Mouse (Mus musculus) lung, adult 2 months (tissue): ENCODE measurements around the gene Klhl12. TPM values are rescaled to one million over a fixed set of nuclear protein-coding genes. Genes with fewer than 3 reads are reported as not detected.

ENCODE experiments used
- DNase-seq: peaks from one replicate; pipeline ENCODE4 v3.0.0; 2022
- H3K4me1 ChIP-seq: fragments of 200-500 bp; 2 replicates; pipeline ENCODE4 v1.6.1; 2011; ENCODE audit warnings: low read length; ENCODE audit not compliant: control insufficient read depth, insufficient read depth
- H3K4me3 ChIP-seq: fragments of 200-500 bp; replicated peaks from 2 replicates; pipeline ENCODE3; 2011; ENCODE audit warnings: low read depth, mild to moderate bottlenecking, control low read depth, low read length; ENCODE audit errors: extremely low read depth
- CTCF ChIP-seq: fragments of 200-500 bp; IDR thresholded peaks from 2 replicates; pipeline ENCODE4 v1.5.1; 2011; ENCODE audit warnings: mild to moderate bottlenecking, low read length, control low read depth; ENCODE audit not compliant: insufficient read depth
- POLR2A ChIP-seq: fragments of 200-500 bp; IDR thresholded peaks from 2 replicates; pipeline ENCODE4 v1.6.1; 2011; ENCODE audit warnings: low read depth, mild to moderate bottlenecking, control low read depth, low read length, borderline replicate concordance; ENCODE audit errors: extremely low read depth
- WGBS: fragments of 180-500 bp; shearing (Covaris S2); methylation state at CpG from one replicate; pipeline ENCODE4 v1.1.7; 2018; 5-methylcytosine and 5-hydroxymethylcytosine counted together
- polyA plus RNA-seq: library from polyadenylated mRNA; depleted of rRNA; stranded (reverse); fragments of >200 nt; gene quantifications from 2 replicates; pipeline ENCODE4 v1.2.3, GENCODE M21; 2012; rRNA removed

Klhl12 gene
- polyA plus RNA-seq, result 5.4 and 8.5 TPM in 2 replicates

DNA sequence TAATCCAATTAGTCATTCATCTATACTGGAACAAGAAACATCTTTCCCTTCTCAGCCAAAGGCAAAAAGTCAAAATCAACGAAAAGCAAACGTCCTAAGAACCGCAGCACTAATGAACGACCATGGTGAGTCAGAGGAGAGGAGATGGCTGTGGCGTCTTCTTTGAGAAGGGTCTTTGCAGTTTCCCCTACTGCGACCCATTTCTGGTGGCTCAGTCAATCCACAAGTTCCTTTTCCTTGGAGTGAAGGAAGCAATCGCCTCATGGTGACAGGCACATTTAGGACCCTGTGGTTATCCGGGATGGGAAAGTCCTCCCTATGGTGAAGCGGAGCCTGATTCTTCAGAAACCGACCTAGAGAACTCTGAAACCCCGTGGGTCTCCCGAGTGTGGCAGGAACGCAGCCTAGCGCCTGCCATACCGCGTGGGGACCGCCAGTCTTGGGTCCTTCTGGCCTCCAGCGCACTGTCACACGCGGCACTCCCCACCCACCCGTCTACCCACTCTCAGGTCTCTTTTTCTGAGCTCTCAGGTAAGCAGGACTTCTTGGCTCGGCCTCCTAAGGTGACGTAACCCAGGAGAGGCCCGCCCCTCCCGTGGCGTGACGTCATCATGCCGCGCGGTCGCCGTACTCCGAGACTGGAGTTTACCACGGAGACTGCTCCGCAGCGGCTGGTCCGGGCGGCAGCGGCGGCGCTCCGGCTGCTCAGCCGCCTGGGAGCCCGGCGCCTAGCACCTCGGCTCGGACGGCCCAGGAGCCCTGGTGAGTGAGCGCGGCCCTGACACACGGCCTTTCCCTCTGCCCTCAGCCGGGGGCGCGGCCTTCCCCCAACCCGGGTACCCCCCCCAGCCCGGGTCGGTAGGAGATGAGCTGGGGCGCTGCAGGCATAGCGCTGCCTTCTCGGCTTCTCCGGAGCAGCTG is at the start of gene Klhl12:
TSS of gene Klhl12 (plus strand) at position 628 of the 921 bp plus-strand sequence.
- peak; percentile 58; the same call in 1 of the 2 replicates for TF ChIP-seq POLR2A
- TF ChIP-seq CTCF, result 0 out of 2 replicates have a peak, but pooled peaks have one; percentile 2

GRCm38 (mm10) chr1:134406414-134406771 is 48.9 kb upstream of the Klhl12 start:
- Histone ChIP-seq H3K4me3 (peak overlapping the region; percentile 76), H3K4me1 (0 out of 2 replicates have a peak, but pooled peaks cover 2% of the 10 kb centered on the region)
- WGBS, result 23% methylated on average over 8 of the region's 8 CpGs
- no peak for DNase-seq
- TF ChIP-seq CTCF (no peak), POLR2A (no peak)

More for the DNA sequence above, at the start of gene Klhl12:
- DNase-seq, result peak; percentile 98
- Histone ChIP-seq H3K4me1 (peaks cover 9% of the 10 kb centered on the region), H3K4me3 (peak within 1 kb of the TSS; percentile 95)
- WGBS, result under 1% methylated on average over 61 of the region's 61 CpGs

- 77% methylated on average over 8 of the region's 8 CpGs for WGBS
- Histone ChIP-seq H3K4me3 (no peak overlapping the region), H3K4me1 (0 out of 2 replicates have a peak, but pooled peaks cover 2% of the 10 kb centered on the region)
- DNase-seq, result no peak
- TF ChIP-seq POLR2A (no peak), CTCF (no peak)
These were observed 47.3 kb upstream of the Klhl12 start for GRCm38 (mm10) chr1:134408080-134408479.

DNA sequence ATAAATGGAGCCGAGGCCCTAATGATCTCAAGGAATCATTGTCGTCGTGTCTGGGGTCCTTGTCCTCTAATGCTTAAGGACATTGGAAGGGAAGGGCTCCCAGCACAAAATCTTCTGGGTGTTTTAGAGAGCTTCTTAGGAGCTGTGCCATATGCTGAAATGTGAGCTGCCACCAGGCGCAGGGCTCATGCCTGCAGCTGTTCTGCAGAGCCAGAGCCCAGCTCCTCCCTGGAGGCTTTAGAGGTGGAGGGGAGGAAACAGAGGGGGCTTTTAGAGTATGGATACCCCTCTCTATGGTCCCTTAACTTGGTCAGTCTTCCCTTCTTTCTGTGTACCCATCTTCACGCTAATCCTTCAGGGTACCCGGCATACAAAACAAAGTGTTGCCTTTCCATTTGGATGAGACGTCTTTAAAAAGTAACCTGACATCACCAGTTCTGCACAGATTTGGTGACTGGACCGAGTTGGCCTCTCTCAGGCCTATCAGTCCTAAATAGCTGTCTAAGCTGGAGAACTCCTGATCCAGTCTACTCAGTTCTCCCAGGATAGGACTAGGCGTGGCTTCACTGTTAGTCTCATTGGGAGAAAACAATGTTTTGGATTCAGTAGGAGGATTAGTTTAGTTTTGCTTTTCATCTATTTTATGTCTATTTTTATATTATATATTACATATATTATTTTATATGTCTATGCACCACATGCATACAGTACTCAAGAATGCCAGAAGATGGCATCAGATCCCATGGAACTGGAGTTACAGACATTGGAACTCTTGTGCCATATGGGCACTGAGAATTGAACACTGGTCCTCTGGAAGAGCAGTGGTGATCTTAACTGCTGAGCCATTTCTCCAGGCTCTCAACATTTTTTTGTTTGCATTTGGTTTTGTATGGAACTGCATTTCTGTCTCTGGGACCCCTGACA is 43.4 kb upstream of the Klhl12 start:
- Histone ChIP-seq H3K4me3 (no peak overlapping the region), H3K4me1 (peaks cover 7% of the 10 kb centered on the region; the same call in 1 of the 2 replicates)
- 90% methylated on average over 9 of the region's 9 CpGs for whole genome bisulfite sequencing
- TF ChIP-seq POLR2A, result no peak
- TF ChIP-seq CTCF, result no peak
- DNase-seq, result no peak

DNA sequence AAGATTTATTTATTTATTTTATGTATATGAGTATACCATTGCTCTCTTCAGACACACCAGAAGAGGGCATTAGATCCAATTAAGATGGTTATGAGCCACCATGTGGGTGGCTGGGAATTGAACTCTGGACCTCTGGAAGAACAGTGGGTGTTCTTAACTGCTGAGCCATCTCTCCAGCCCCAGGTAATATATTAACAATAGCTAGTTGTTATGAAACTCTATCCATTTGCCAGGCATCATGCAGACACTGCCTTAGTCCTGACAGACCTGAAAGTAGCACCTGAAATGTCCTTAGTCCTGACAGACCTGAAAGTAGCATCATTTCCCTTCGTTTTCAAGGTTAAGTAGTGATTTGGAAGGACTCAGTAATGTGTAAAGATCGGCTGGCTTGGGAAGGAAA is 41.3 kb upstream of the Klhl12 start:
- no peak for TF ChIP-seq CTCF
- TF ChIP-seq POLR2A, result no peak

DNA sequence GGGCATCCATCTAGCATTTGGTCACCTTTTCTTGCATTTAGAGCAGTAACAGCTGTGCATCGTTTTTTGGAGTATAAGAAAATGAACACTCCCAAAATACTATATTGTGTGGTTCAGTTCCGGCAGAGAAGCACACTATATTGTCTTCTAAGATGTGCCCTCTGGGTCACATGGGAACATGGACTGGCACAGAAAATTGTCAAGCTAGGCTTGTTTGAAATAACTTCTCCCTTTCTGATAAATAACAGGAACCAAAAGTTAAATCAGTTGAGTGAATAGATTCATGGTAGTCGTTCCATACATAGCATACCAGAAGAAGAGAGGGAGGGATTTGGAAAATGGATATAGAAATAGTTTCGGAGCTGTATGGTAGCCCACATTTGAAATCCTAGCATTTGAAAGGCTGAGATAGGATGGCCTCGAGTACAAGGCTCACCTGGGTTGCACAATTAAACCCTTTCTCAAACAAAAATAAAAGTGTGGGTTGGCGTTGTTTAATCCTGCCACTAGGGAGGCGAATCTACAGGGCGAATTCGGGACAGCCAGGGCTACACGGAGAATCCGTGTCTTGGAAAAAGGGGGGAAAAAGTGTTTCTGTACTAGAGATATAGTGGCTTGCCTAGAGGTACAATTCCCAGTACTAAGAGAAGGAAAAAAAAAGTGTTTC is 40.7 kb upstream of the Klhl12 start:
- DNase-seq, result no peak
- 0 out of 2 replicates have a peak, but pooled peaks have one; percentile 14 for TF ChIP-seq CTCF
- no peak for TF ChIP-seq POLR2A
- peak overlapping the region; percentile 54 for H3K4me3 ChIP-seq
- H3K4me1 ChIP-seq, result peaks cover 19% of the 10 kb centered on the region
- 11% methylated on average over 11 of the region's 11 CpGs for whole genome bisulfite sequencing

More for the DNA sequence above, 41.3 kb upstream of the Klhl12 start:
- Histone ChIP-seq H3K4me3 (no peak overlapping the region), H3K4me1 (peaks cover 13% of the 10 kb centered on the region)
- 50% methylated on average over 2 of the region's 2 CpGs for WGBS
- DNase-seq, result no peak

- Histone ChIP-seq H3K4me3 (peak within 1 kb of the TSS; percentile 78), H3K4me1 (peaks cover 25% of the 10 kb centered on the region)
- under 1% methylated on average over 76 of the region's 77 CpGs for WGBS
- TF ChIP-seq POLR2A (peak; percentile 69; the same call in 1 of the 2 replicates), CTCF (no peak)
- DNase-seq, result peak; percentile 95
These were observed 40.0 kb upstream of the Klhl12 start, which contains the start of gene Adipor1 for GRCm38 (mm10) chr1:134415168-134415831. Adipor1 (plus strand) TSS chr1:134415378.

GRCm38 (mm10) chr1:134418414-134418975 is 36.8 kb upstream of the Klhl12 start:
- TF ChIP-seq CTCF (no peak), POLR2A (no peak)
- no peak overlapping the region for H3K4me3 ChIP-seq
- 37% methylated on average over 2 of the region's 2 CpGs for WGBS
- no peak for DNase-seq
- peaks cover 34% of the 10 kb centered on the region for H3K4me1 ChIP-seq
